Mouse (Mus musculus) kidney, postnatal 0 days (tissue): ENCODE results near the gene Cdkn2d. TPM values are rescaled to one million over a fixed set of nuclear protein-coding genes. Genes with fewer than 3 reads are reported as not detected.
"Not testable (repeated sequence)": the region's sequence is repeated elsewhere in the genome, so short reads cannot be mapped to it uniquely, and the experiment has no call there.

ENCODE experiments used
- ATAC-seq: fragments of 200-750 bp; cut with Nextera tagmentation; replicated peaks from 2 replicates; pipeline ENCODE4 v1.8.0; 2017; ENCODE audit warnings: low read depth, moderate number of reproducible peaks, moderate TSS enrichment, moderate library complexity; ENCODE audit not compliant: low FRiP score
- DNase-seq: peaks from one replicate; pipeline ENCODE4 v3.0.0-alpha.2; 2016; ENCODE audit warnings: low spot score
- H3K27ac ChIP-seq: fragments of 300-500 bp; sonication (generic); 2 replicates; pipeline ENCODE4 v1.5.1; 2014; ENCODE audit warnings: mild to moderate bottlenecking
- H3K27me3 ChIP-seq: fragments of 300-500 bp; sonication (generic); 2 replicates; pipeline ENCODE4 v1.6.1; 2014; ENCODE audit warnings: low read length, mixed read lengths; ENCODE audit not compliant: insufficient read depth
- H3K36me3 ChIP-seq: fragments of 300-500 bp; sonication (generic); 2 replicates; pipeline ENCODE4 v1.6.1; 2014; ENCODE audit warnings: low read length, mixed read lengths; ENCODE audit not compliant: insufficient read depth
- H3K4me1 ChIP-seq: fragments of 300-500 bp; sonication (generic); replicated peaks from 2 replicates; pipeline ENCODE4 v1.6.1; 2014; ENCODE audit warnings: antibody characterized with exemption, low read length, mixed read lengths; ENCODE audit not compliant: insufficient read depth
- H3K4me2 ChIP-seq: fragments of 300-500 bp; sonication (generic); 2 replicates; pipeline ENCODE4 v1.6.1; 2014; ENCODE audit warnings: mild to moderate bottlenecking, low read length, moderate library complexity, mixed read lengths
- H3K4me3 ChIP-seq: fragments of 300-500 bp; sonication (generic); replicated peaks from 2 replicates; pipeline ENCODE4 v1.5.1; 2014; ENCODE audit warnings: low read depth, low read length
- H3K9ac ChIP-seq: fragments of 300-500 bp; sonication (generic); 2 replicates; pipeline ENCODE4 v1.6.1; 2014; ENCODE audit warnings: low read depth, low read length
- H3K9me3 ChIP-seq: fragments of 300-500 bp; sonication (generic); replicated peaks from 2 replicates; pipeline ENCODE4 v1.6.1; 2016; ENCODE audit warnings: low read length, inconsistent platforms, mixed read lengths
- CTCF ChIP-seq: IDR thresholded peaks from 2 replicates; pipeline ENCODE4 v1.5.1; 2016; ENCODE audit warnings: antibody characterized with exemption, low read depth, mild to moderate bottlenecking, moderate library complexity
- WGBS: fragments of 180-500 bp; shearing (Covaris S2); extraction: QIAGEN DNeasy Blood & Tissue Kit; methylation state at CpG from one replicate; pipeline ENCODE4 v1.1.7; 2014; 5-methylcytosine and 5-hydroxymethylcytosine counted together
- polyA plus RNA-seq: library from polyadenylated mRNA; unstranded; fragments of >200 nt; fragmentation: Nextera tagmentation; extraction: Ambion mirVana; gene quantifications from 2 replicates; pipeline ENCODE4 v1.2.1, GENCODE M21; 2015

Cdkn2d gene
- polyA plus RNA-seq, 1 experiment from 2014 or later: 31.4 TPM

DNA sequence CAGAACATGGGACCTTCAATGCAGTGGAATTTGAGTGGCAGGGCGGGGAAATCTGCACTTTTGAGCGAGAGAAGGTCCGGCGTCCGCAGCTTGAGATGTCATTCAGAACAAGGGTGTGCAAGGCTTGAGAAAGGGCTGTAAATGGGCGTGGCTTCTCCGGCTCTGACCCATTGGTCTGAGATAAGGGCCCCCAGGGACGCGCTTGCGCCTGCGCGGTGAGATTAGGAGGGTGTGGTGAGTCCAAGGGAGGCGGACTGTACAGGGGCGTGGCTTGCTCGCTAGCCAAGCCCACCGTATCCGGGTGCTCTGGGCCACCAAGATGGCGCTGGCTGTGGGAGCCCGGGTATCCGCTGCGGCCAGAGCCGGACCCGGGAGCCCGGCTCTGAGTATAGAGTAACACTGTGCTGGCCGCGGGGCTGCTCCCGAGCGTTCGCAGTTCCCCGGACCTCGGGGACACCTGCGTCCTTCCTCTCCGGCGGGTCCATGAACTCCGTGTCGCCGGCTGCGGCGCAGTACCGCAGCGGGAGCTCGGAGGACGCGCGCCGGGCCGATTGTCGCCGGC, 26.1 kb downstream of the Cdkn2d start, which contains the start of gene Atg4d:
TSS of gene Atg4d (plus strand) at position 294 of the 562 bp plus-strand sequence.
- Histone ChIP-seq H3K36me3 (peaks cover 14% of the 10 kb centered on the region), H3K4me2 (peak within 1 kb of the TSS; percentile 86), H3K4me1 (peaks cover 9% of the 10 kb centered on the region), H3K27me3 (no peaks in the 10 kb centered on the region), H3K9me3 (no peaks in the 10 kb centered on the region), H3K27ac (peak within 1 kb of the TSS; percentile 83), H3K4me3 (peak within 1 kb of the TSS; percentile 83), H3K9ac (peak within 1 kb of the TSS; percentile 91)
- TF ChIP-seq CTCF: no peak
- DNase-seq: peak; percentile 99
- under 1% methylated on average over 47 of the region's 49 CpGs for WGBS
- peak; percentile 95 for ATAC-seq

- Histone ChIP-seq H3K9me3 (no peaks in the 10 kb centered on the region), H3K27me3 (no peaks in the 10 kb centered on the region), H3K4me2 (peak overlapping the region; percentile 69), H3K4me3 (peak overlapping the region; percentile 83), H3K36me3 (peaks cover 14% of the 10 kb centered on the region), H3K27ac (peak overlapping the region; percentile 13; the same call in 1 of the 2 replicates), H3K9ac (peak overlapping the region; percentile 91), H3K4me1 (peaks cover 9% of the 10 kb centered on the region)
- WGBS: 12% methylated on average over 17 of the region's 17 CpGs
- DNase-seq: no peak
- no peak for TF ChIP-seq CTCF
- peak; percentile 3; the same call in 1 of the 2 replicates for ATAC-seq
Measured at GRCm38 (mm10) chr9:21264272-21264999, 26.8 kb downstream of the Cdkn2d start.

- Histone ChIP-seq H3K4me3 (no peak overlapping the region), H3K9me3 (no peaks in the 10 kb centered on the region), H3K27ac (no peak overlapping the region), H3K4me1 (peaks cover 9% of the 10 kb centered on the region), H3K36me3 (no peaks in the 10 kb centered on the region), H3K9ac (no peak overlapping the region), H3K4me2 (no peak overlapping the region), H3K27me3 (no peaks in the 10 kb centered on the region)
- no peak for TF ChIP-seq CTCF
- whole genome bisulfite sequencing: 53% methylated on average over 2 of the region's 2 CpGs
- DNase-seq (no peak), ATAC-seq (no peak)
Measured at GRCm38 (mm10) chr9:21261831-21262230, 29.4 kb downstream of the Cdkn2d start.

DNA sequence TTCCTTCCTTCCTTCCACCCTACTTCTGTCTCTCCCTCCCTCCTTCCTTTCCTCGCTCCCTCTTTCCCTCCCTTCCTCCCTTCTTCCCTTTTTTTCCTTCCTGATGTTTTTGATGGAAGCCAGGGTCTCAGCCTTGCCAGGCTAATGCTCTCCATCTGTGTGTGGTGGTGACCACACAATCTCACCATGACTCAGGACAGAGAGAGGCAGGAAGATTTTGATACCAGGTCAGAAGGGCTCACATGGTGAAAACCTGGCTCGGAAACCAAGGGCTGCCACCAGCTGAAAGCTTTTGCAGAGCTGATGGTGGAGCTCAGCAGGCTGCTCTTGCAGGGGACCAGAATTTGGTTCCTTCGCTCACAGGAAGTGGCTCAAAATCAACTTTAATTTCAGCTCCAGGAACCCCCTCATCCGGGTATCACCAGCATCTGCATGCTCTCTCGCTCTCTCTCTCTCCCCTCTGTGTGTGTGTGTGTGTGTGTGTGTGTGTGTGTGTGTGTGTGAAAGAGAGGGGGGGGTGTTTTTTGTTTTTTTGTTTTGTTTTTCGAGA, 30.6 kb downstream of the Cdkn2d start:
- Histone ChIP-seq H3K27ac (no peak overlapping the region), H3K4me3 (no peak overlapping the region), H3K9me3 (no peaks in the 10 kb centered on the region), H3K4me1 (peaks cover 5% of the 10 kb centered on the region; the same call in 1 of the 2 replicates), H3K9ac (no peak overlapping the region), H3K4me2 (no peak overlapping the region), H3K27me3 (no peaks in the 10 kb centered on the region), H3K36me3 (no peaks in the 10 kb centered on the region)
- DNase-seq: no peak
- WGBS: 75% methylated on average over 6 of the region's 6 CpGs
- TF ChIP-seq CTCF: no peak
- no peak for ATAC-seq

DNA sequence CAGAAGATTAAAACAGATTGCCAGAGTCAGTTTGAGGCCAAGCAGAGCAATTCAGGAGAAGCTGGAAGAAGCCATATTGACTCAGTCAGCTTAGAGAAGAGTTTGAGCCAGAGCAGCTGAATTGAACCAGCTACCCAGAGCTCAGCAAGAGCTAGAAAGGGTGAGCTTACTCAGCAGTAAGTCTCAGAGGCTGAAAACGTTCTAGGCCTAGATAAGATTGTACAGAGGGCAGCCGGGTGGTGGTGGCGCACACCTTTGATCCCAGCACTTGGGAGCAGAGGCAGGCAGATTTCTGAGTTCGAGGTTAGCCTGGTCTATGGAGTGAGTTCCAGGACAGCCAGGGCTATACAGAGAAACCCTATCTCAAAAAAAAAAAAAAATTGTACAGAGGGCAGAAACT, 34.9 kb downstream of the Cdkn2d start:
- WGBS: 82% methylated on average over 4 of the region's 4 CpGs
- H3K4me1 ChIP-seq, H3K9ac ChIP-seq, H3K27ac ChIP-seq, H3K36me3 ChIP-seq, H3K9me3 ChIP-seq, ATAC-seq, H3K4me3 ChIP-seq, H3K27me3 ChIP-seq, H3K4me2 ChIP-seq, DNase-seq: not testable (repeated sequence)

- no peak overlapping the region for H3K4me3 ChIP-seq
Measured at GRCm38 (mm10) chr9:21254690-21255089, 36.5 kb downstream of the Cdkn2d start.

More at GRCm38 (mm10) chr9:21254690-21255089, 36.5 kb downstream of the Cdkn2d start:
- Histone ChIP-seq H3K27ac (no peak overlapping the region), H3K36me3 (no peaks in the 10 kb centered on the region), H3K9ac (no peak overlapping the region), H3K27me3 (peaks cover 10% of the 10 kb centered on the region; the same call in 1 of the 2 replicates), H3K4me2 (no peak overlapping the region), H3K9me3 (no peaks in the 10 kb centered on the region), H3K4me1 (no peaks in the 10 kb centered on the region)
- ATAC-seq (no peak), DNase-seq (no peak)
- no peak for TF ChIP-seq CTCF
